Mouse (Mus musculus) heart, postnatal 0 days (tissue): ENCODE results near the gene P3h4. TPM values are rescaled to one million over a fixed set of nuclear protein-coding genes. Genes with fewer than 3 reads are reported as not detected.

Source experiments
- ATAC-seq: fragments of 200-750 bp; cut with Nextera tagmentation; 2 replicates; pipeline ENCODE4 v1.8.0; 2017; ENCODE audit warnings: low read depth, moderate number of reproducible peaks, moderate library complexity; ENCODE audit not compliant: insufficient read depth
- DNase-seq: peaks from one replicate; pipeline ENCODE4 v3.0.0-alpha.2; 2016; ENCODE audit warnings: low spot score
- H3K27ac ChIP-seq: fragments of 300-500 bp; sonication (generic); 2 replicates; pipeline ENCODE4 v1.5.1; 2014; ENCODE audit warnings: low read depth, mild to moderate bottlenecking
- H3K27me3 ChIP-seq: fragments of 300-500 bp; sonication (generic); 2 replicates; pipeline ENCODE4 v1.6.1; 2014; ENCODE audit warnings: low read length, mixed read lengths; ENCODE audit not compliant: control insufficient read depth, insufficient read depth
- H3K36me3 ChIP-seq: fragments of 300-500 bp; sonication (generic); replicated peaks from 2 replicates; pipeline ENCODE4 v1.6.1; 2014; ENCODE audit warnings: low read length, mixed read lengths; ENCODE audit not compliant: control insufficient read depth, insufficient read depth
- H3K4me1 ChIP-seq: fragments of 300-500 bp; sonication (generic); 2 replicates; pipeline ENCODE4 v1.6.1; 2014; ENCODE audit warnings: antibody characterized with exemption; ENCODE audit not compliant: control insufficient read depth, insufficient read depth
- H3K4me2 ChIP-seq: fragments of 300-500 bp; sonication (generic); 2 replicates; pipeline ENCODE4 v1.6.1; 2014; ENCODE audit warnings: low read depth, mild to moderate bottlenecking, low read length, moderate library complexity
- H3K4me3 ChIP-seq: fragments of 300-500 bp; sonication (generic); 2 replicates; pipeline ENCODE4 v1.5.1; 2014; ENCODE audit warnings: low read depth, low read length
- H3K9ac ChIP-seq: fragments of 300-500 bp; sonication (generic); replicated peaks from 2 replicates; pipeline ENCODE4 v1.6.1; 2014; ENCODE audit warnings: low read depth, low read length, mixed read lengths
- H3K9me3 ChIP-seq: fragments of 300-500 bp; sonication (generic); replicated peaks from 2 replicates; pipeline ENCODE4 v1.6.1; 2016; ENCODE audit warnings: low read length; ENCODE audit not compliant: control insufficient read depth
- CTCF ChIP-seq: IDR thresholded peaks from 2 replicates; pipeline ENCODE4 v1.5.1; 2016; ENCODE audit warnings: antibody characterized with exemption, control low read depth, low read depth
- EP300 ChIP-seq: IDR thresholded peaks from 2 replicates; pipeline ENCODE4 v1.6.1; 2016; ENCODE audit warnings: antibody characterized with exemption, low read depth
- WGBS: fragments of 180-500 bp; shearing (Covaris S2); extraction: QIAGEN DNeasy Blood & Tissue Kit; methylation state at CpG from one replicate; pipeline ENCODE4 v1.1.7; 2014; 5-methylcytosine and 5-hydroxymethylcytosine counted together
- polyA plus RNA-seq: library from polyadenylated mRNA; unstranded; fragments of >200 nt; fragmentation: Nextera tagmentation; extraction: Ambion mirVana; gene quantifications from 2 replicates; pipeline ENCODE4 v1.2.1, GENCODE M21; 2015
- total RNA-seq: library from RNA; depleted of rRNA; stranded (reverse); fragments of >200 nt; gene quantifications from 2 replicates; pipeline ENCODE4 v1.2.3, GENCODE M21; 2014; ENCODE audit warnings: low replicate concordance; rRNA removed

The P3h4 gene
- 58.0 and 66.1 TPM in 2 replicates for total RNA-seq
- polyA plus RNA-seq = 39.3 and 42.9 TPM in 2 replicates

DNA sequence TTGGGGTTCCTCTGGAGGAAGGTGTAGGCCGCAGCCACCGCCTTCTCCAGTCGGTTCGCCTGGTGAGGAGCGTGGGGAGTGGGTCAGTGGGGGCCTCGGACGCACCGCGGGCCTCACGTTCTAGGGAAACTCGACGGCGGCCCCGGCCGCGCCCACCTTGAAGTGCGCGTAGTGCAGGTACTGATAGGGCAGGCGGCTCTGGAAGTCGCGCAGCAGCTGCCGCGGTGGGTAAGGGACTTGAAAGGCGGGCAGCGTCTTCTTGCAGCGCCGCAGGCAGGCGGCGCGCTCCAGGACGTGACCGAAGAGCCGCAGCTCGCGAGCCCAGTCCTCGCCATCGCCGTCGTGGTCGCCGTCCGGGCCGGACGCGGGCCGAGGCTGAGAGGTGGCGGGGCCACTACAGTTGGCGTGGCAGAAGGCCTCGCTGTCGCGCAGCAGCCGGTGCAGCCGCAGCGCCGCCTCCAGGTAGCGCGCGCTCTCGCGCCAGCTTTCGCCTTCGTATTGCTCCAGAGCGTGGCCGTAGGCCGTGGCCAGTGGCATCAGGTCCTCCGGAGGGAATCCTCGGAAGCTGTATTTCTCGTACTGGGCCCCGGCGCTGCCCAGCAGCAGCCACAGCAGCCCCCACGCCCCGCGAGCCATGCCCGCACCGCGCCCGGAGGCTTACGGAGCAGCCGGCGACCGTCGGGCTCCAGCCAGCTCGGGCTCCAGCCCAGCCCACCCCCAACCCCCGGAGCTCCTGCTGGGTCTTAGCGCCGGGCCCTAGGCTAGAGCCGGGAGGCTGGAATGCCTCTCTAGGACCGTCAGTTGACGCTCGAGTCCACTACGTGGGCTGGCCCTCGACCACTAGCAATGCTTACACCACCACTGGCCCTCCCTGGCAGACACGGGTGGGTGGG is at the start of gene P3h4:
Gene P3h4 (minus strand): TSS at position 816 of the 893 bp plus-strand sequence.
- Histone ChIP-seq H3K4me2 (peak within 1 kb of the TSS; percentile 79), H3K4me1 (peaks cover 25% of the 10 kb centered on the region), H3K9ac (peak within 1 kb of the TSS; percentile 67), H3K27ac (peak within 1 kb of the TSS; percentile 94), H3K4me3 (peak within 1 kb of the TSS; percentile 72), H3K27me3 (no peaks in the 10 kb centered on the region), H3K9me3 (no peaks in the 10 kb centered on the region), H3K36me3 (peaks cover 11% of the 10 kb centered on the region; the same call in 1 of the 2 replicates)
- ATAC-seq (peak; percentile 94), DNase-seq (peak; percentile 96)
- 2% methylated on average over 87 of the region's 93 CpGs for WGBS
- peak; percentile 65 for TF ChIP-seq CTCF
- no peak; the same call in 1 of the 2 replicates for TF ChIP-seq EP300

DNA sequence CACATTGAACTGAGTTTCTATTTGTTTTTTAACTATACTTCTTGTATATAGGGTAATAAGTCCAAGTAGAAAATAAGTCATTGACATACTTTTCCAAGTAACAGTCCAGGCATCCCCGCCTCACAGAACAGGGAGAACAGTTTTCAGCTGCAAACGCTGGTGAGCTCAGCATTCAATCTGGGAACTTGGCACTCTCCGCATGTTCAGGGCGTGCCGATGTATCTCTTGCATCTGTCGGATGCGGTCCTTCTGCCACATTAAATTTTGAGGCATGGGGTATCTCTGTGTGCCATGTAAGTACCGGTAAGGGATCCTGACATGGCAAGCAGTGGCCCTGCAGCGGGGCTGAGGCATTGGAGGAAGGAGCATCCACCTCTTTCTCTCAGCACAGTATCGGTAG is 48.1 kb upstream of the P3h4 start:
- ATAC-seq (no peak), DNase-seq (no peak)
- no peak overlapping the region for H3K9ac ChIP-seq
- H3K4me1 ChIP-seq = no peaks in the 10 kb centered on the region
- no peak overlapping the region for H3K4me3 ChIP-seq
- peaks cover 22% of the 10 kb centered on the region for H3K36me3 ChIP-seq
- H3K27me3 ChIP-seq = no peaks in the 10 kb centered on the region
- no peak for TF ChIP-seq EP300
- no peak for TF ChIP-seq CTCF
- H3K27ac ChIP-seq = no peak overlapping the region
- 93% methylated on average over 10 of the region's 10 CpGs for WGBS
- H3K9me3 ChIP-seq = no peaks in the 10 kb centered on the region
- H3K4me2 ChIP-seq = no peak overlapping the region

DNA sequence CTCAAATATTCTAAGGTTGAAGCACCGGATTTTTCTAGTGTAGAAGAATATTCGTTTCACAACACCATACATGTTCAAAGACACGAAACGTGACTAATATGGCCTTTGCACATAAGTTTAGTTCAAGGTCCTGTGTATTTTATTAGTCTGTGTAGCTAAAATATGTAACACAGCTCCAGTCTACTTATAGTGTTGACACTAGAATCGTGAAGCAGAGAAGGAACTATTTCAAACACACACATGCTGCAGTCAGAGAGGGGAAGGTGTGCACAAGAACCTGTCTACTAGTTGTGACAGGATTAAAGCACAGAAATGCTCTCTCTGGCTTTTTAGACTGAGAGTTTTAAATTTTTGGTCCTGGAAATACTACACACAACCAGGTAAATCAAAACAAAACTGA is 43.1 kb upstream of the P3h4 start:
- TF ChIP-seq CTCF (no peak), EP300 (no peak)
- Histone ChIP-seq H3K36me3 (peaks cover 17% of the 10 kb centered on the region), H3K4me1 (no peaks in the 10 kb centered on the region), H3K9ac (no peak overlapping the region), H3K9me3 (no peaks in the 10 kb centered on the region), H3K4me3 (no peak overlapping the region), H3K27ac (no peak overlapping the region), H3K27me3 (no peaks in the 10 kb centered on the region), H3K4me2 (no peak overlapping the region)
- no peak for ATAC-seq
- 81% methylated on average over 5 of the region's 5 CpGs for WGBS
- no peak for DNase-seq

DNA sequence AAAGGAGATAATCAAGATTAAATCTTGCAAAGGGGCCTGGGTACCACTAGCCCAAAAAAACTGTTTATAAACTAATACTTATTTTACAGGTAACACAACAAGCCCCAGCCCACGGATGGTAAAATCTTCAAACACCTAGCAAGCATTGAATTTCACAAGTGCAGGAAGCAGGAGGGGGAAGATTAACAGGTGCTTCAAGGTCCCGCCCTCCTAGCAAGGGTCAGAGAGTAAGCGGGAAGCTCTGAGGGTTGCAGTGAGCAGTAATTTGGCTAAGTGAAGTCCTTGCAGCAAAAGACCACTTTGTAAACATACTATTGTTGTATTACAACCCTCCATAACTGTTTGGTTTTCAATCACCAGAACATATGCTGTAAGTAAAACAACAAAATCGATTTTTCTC is 42.6 kb upstream of the P3h4 start:
- Histone ChIP-seq H3K4me1 (no peaks in the 10 kb centered on the region), H3K27ac (no peak overlapping the region), H3K4me3 (no peak overlapping the region), H3K4me2 (no peak overlapping the region), H3K27me3 (no peaks in the 10 kb centered on the region), H3K9ac (no peak overlapping the region), H3K36me3 (peaks cover 12% of the 10 kb centered on the region), H3K9me3 (no peaks in the 10 kb centered on the region)
- TF ChIP-seq EP300 (no peak), CTCF (no peak)
- WGBS = 81% methylated on average over 4 of the region's 4 CpGs
- ATAC-seq = no peak
- no peak for DNase-seq

DNA sequence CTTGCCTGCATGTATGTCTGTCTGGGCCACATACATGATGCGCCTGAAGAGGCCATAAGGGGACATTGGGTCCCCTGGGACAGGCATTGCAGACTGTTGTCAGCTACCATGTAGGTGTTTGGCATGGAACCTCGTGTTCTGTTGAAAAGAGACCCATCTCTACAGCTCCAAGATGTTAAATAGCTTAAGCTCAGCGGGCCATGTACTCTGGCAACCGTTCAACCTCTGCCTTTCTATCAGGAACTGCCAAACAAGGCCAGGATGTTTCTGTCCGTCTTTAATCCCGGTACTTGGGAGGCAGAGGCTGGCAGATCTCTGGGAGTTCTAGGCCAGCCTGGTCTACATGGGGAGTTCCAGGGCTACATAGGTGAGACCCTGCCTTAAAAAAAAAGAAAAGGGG is 28.0 kb upstream of the P3h4 start:
- DNase-seq (no peak), ATAC-seq (no peak)
- no peaks in the 10 kb centered on the region for H3K27me3 ChIP-seq
- H3K9ac ChIP-seq = no peak overlapping the region
- no peaks in the 10 kb centered on the region for H3K9me3 ChIP-seq
- no peak overlapping the region for H3K4me2 ChIP-seq
- WGBS = 79% methylated on average over 6 of the region's 6 CpGs
- no peak overlapping the region for H3K4me3 ChIP-seq
- peaks cover 12% of the 10 kb centered on the region for H3K4me1 ChIP-seq
- no peak overlapping the region for H3K27ac ChIP-seq
- no peak for TF ChIP-seq EP300
- TF ChIP-seq CTCF = no peak
- H3K36me3 ChIP-seq = peaks cover 6% of the 10 kb centered on the region; the same call in 1 of the 2 replicates
